Mouse (Mus musculus) G1E (cell line): ENCODE measurements around the gene Arhgef40. TPM values are rescaled to one million over a fixed set of nuclear protein-coding genes. Genes with fewer than 3 reads are reported as not detected.

Source experiments
- ATAC-seq: 2 replicates; pipeline ENCODE4 v1.8.0; 2016; ENCODE audit warnings: mild to moderate bottlenecking; ENCODE audit not compliant: insufficient number of reproducible peaks, poor library complexity, low FRiP score, severe bottlenecking; ENCODE audit errors: extremely low read depth
- DNase-seq: peaks from one replicate; pipeline ENCODE4 v3.0.0; 2012; ENCODE audit warnings: low spot score
- H3K27me3 ChIP-seq: 2 replicates; pipeline ENCODE4 v1.6.1; 2012; ENCODE audit warnings: mild to moderate bottlenecking, low read length, inconsistent platforms; ENCODE audit not compliant: insufficient read depth
- H3K36me3 ChIP-seq: replicated peaks from 2 replicates; pipeline ENCODE3; 2012; ENCODE audit warnings: mild to moderate bottlenecking, inconsistent platforms
- H3K4me1 ChIP-seq: 2 replicates; pipeline ENCODE4 v1.6.1; 2012; ENCODE audit warnings: low read depth, low read length, inconsistent platforms, mixed read lengths; ENCODE audit not compliant: insufficient read depth
- H3K4me3 ChIP-seq: 2 replicates; pipeline ENCODE4 v1.5.1; 2012; ENCODE audit warnings: low read depth, mild to moderate bottlenecking, inconsistent platforms, low read length, moderate library complexity, mixed read lengths
- H3K9me3 ChIP-seq: replicated peaks from 2 replicates; pipeline ENCODE4 v1.6.1; 2012; ENCODE audit warnings: inconsistent platforms
- CTCF ChIP-seq: IDR thresholded peaks from 2 replicates; pipeline ENCODE4 v1.5.1; 2012; ENCODE audit warnings: low read depth, low read length, inconsistent platforms, mixed read lengths
- GATA1 ChIP-seq: IDR thresholded peaks from 2 replicates; pipeline ENCODE4 v1.6.1; 2012; ENCODE audit warnings: borderline replicate concordance, low read length, inconsistent platforms, mixed read lengths
- GATA2 ChIP-seq: IDR thresholded peaks from 2 replicates; pipeline ENCODE4 v1.6.1; 2012; ENCODE audit warnings: low read depth, low read length, inconsistent platforms, borderline replicate concordance
- POLR2AphosphoS5 ChIP-seq: IDR thresholded peaks from 2 replicates; pipeline ENCODE4 v1.6.1; 2012; ENCODE audit warnings: low read depth, low read length, inconsistent platforms; ENCODE audit not compliant: insufficient replicate concordance
- TAL1 ChIP-seq: conservative IDR thresholded peaks from 2 replicates; pipeline ENCODE4 v1.6.1; 2012; ENCODE audit warnings: low read depth, low read length, inconsistent platforms, mixed read lengths
- polyA plus RNA-seq: library from polyadenylated mRNA; stranded (reverse); fragments of >175 nt; gene quantifications from 2 replicates; pipeline ENCODE4 v1.2.3, GENCODE M21; 2012
- total RNA-seq, 2 experiments: library from RNA; stranded (forward) in 1 of 2; stranded (reverse) in 1 of 2; fragments of 200-1000 nt in 1 of 2; fragments of >200 nt in 1 of 2; fragmentation: Nextera tagmentation in 1 of 2; gene quantifications; 2 replicates each; pipeline ENCODE4 v1.2.3; 2014 to 2017

Gene Arhgef40
- total and polyA plus RNA-seq, 3 experiments: 3.1 to 37.5 (median 32.2) TPM

DNA sequence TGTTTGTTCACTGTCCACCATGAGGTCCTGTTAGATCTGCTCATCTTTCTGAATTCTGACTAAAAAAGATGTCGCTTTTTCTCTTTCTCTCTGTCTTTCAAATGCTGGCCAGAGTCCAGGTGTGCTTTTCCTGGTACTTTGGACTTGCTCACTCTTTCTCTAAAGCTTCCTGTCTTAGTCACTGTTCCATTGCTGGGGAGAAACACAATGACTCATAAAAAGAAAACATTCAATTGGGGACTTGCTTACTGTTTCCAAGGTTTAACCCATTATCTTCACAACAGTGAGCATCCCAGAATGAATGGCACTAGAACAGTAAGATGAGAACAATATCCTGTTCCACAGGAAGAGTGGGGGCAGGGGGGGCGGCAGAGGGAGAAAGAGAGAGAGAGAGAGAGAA lies 24.2 kb upstream of the Arhgef40 start:
- Histone ChIP-seq H3K27me3 (peaks cover 3% of the 10 kb centered on the region; the same call in 1 of the 2 replicates), H3K36me3 (no peaks in the 10 kb centered on the region), H3K4me1 (no peaks in the 10 kb centered on the region), H3K4me3 (no peak overlapping the region), H3K9me3 (no peaks in the 10 kb centered on the region)
- no peak for DNase-seq
- ATAC-seq: no peak
- TF ChIP-seq GATA2 (no peak), CTCF (no peak), GATA1 (no peak), POLR2AphosphoS5 (no peak), TAL1 (no peak)

GRCm38 (mm10) chr14:51967400-51967799 lies 17.1 kb upstream of the Arhgef40 start:
- Histone ChIP-seq H3K9me3 (no peaks in the 10 kb centered on the region), H3K4me1 (no peaks in the 10 kb centered on the region), H3K4me3 (no peak overlapping the region), H3K27me3 (no peaks in the 10 kb centered on the region), H3K36me3 (no peaks in the 10 kb centered on the region)
- TF ChIP-seq CTCF (no peak), GATA2 (no peak), TAL1 (no peak), GATA1 (no peak), POLR2AphosphoS5 (no peak)
- DNase-seq (no peak), ATAC-seq (no peak)

DNA sequence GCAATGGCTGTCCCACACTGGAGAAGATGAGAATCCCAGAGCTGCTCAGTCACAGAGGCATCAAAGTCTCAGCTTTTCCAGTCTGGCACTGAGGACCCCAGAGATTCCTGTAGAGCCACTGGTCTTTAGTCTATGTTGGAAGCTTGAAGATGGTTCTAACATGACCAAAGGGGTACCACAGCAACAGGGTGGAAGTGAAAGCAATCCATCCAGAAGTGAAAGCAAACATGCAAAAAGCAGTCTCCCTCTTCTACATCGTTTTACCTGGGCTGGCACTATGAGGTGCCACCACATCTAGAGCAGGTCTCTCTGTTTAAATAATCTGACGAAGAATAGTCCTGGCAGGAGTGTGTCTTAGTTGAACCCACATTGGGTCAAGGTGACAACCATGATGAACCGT lies 5.3 kb upstream of the Arhgef40 start:
- H3K36me3 ChIP-seq: no peaks in the 10 kb centered on the region
- no peak for ATAC-seq
- H3K4me3 ChIP-seq: no peak overlapping the region
- H3K27me3 ChIP-seq: peaks cover 21% of the 10 kb centered on the region
- no peak for TF ChIP-seq POLR2AphosphoS5
- no peak for TF ChIP-seq CTCF
- TF ChIP-seq GATA1: no peak
- TF ChIP-seq GATA2: no peak
- TF ChIP-seq TAL1: no peak
- H3K4me1 ChIP-seq: peaks cover 4% of the 10 kb centered on the region
- no peak for DNase-seq
- H3K9me3 ChIP-seq: no peaks in the 10 kb centered on the region

- Histone ChIP-seq H3K9me3 (no peaks in the 10 kb centered on the region), H3K4me1 (peaks cover 40% of the 10 kb centered on the region), H3K36me3 (peaks cover 3% of the 10 kb centered on the region), H3K4me3 (no peak overlapping the region), H3K27me3 (peaks cover 16% of the 10 kb centered on the region)
- DNase-seq (no peak), ATAC-seq (no peak)
- TF ChIP-seq GATA2 (no peak), CTCF (no peak), TAL1 (no peak), GATA1 (no peak), POLR2AphosphoS5 (no peak)
Measured at GRCm38 (mm10) chr14:51983251-51983650, 1.3 kb upstream of the Arhgef40 start.

DNA sequence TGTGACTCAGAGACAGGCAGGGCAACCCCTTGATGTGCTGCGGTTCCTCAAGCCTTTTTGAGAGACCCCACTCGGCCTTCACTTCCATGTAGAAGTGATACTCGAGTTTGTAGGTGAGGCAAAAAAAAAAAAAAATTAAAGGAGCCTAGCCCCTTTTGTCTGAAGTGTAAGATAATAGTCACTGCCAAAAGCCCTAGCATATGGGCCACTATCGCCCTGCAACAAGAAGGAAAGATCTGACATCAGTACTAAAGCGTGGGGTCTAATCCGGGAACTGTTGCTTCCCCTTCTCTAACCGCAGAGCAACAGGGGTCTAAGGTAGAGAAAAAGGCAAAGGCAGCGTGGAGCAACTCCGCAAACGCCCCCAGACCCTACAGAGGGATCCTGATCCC lies 668 bp upstream of the Arhgef40 start:
- peak overlapping the region; percentile 74; the same call in 1 of the 2 replicates for H3K4me3 ChIP-seq
- H3K36me3 ChIP-seq: peaks cover 7% of the 10 kb centered on the region
- DNase-seq (no peak), ATAC-seq (no peak)
- no peaks in the 10 kb centered on the region for H3K9me3 ChIP-seq
- H3K4me1 ChIP-seq: peaks cover 45% of the 10 kb centered on the region
- peaks cover 16% of the 10 kb centered on the region for H3K27me3 ChIP-seq
- TF ChIP-seq GATA1 (no peak), POLR2AphosphoS5 (no peak), GATA2 (no peak), CTCF (no peak), TAL1 (no peak)

DNA sequence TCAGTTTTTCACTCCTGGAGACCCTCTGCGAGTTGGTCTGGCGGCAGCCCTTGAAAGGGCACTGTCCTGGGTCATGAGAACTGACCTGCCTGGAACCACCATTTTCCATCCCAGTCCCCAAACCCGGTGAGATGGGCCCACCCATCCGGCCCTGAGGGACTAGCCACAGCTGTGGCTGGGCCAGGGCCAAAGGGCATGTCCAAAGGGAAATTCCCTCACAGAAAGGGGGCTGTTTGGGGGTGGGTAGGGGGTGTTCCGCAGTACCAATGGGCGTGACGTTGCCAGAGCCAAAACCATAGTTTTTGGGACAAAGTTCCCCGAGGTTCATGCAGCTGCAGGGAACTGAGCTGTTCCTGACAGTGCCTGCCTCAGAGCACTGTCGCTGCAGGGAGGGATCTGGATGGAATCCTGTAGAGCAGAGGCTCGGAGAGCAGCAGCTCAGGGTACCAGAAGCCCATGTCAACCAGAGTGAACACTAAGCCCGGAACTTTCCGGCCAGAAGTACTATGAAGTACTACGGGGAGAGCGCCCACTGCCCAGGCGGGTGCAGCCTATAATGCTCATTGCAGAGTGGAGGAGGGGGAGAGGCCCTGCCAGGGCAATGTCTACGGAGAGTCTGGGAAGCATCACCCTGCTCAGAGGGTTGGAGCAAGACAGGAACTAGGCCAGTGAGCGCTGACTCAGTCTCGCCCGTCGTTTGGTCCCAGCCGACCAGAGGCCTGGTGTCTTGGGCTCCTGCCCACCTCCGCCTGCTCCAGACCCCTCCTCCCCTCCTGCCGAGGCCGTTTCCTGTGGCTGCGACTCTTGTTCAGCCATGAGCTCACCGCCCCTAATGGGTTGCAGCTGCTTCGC lies 1.0 kb downstream of the Arhgef40 start:
- ATAC-seq (peak; percentile 45), DNase-seq (peak; percentile 43)
- Histone ChIP-seq H3K9me3 (no peaks in the 10 kb centered on the region), H3K36me3 (peaks cover 21% of the 10 kb centered on the region), H3K27me3 (peaks cover 8% of the 10 kb centered on the region), H3K4me1 (peaks cover 56% of the 10 kb centered on the region), H3K4me3 (peak overlapping the region; percentile 74)
- TF ChIP-seq POLR2AphosphoS5 (no peak), CTCF (no peak), GATA1 (no peak), TAL1 (no peak), GATA2 (no peak)
